Mouse (Mus musculus): Measurements from ENCODE around the gene Gm20390.

DNA sequence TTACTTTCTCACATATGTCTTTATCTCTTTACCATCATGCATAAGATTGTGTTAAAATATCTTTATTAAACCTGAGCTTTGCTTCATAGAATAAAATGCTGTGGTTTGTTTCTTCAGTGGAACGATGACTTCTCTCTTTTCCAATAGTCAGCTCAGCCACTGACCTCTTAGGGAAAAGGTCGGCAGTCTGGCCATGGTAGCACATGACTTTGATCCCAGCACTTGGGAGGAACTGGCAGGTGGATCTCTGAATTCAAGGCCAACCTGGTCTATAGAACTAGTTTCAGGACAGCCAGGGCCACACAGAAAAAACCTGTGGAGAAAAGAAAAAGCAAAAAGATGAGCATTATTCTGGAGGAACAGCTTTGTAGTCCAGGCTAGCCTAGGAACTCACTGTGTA, 35.3 kb upstream of the Gm20390 start:
- TF ChIP-seq CTCF (IDR thresholded peaks at IDR 0.05; ENCODE audit: low read depth, low read length) (no peak), POLR2A (IDR thresholded peaks at IDR 0.05; ENCODE audit: extremely low read depth, insufficient read depth, low read length) (no peak)

Data from liver, adult 2 months (tissue).